Comparison of ENCODE assay signal across 12 mouse cellular contexts in the genomic region with DNA sequence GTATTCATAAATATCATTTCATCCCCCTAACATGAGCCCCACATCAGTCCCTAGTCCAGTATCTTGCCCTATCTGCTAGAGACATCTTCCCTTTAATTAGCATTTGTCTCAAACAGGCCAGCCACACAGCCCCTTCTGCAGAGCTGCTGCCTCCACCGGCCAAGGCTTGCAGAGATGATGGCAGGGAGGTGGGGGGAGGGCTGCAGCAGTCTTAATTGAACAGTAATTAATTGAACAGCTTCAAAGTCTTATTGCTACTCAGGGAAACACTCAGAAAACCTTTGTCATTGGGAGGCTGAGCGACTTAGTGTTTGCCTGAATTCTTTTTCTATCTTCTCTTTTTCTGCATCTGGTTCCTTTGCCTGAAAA. TPM values are rescaled to one million over a fixed set of nuclear protein-coding genes. Genes with fewer than 3 reads are reported as not detected.
DNase-seq lines count a peak whose midpoint lies in the region; ATAC-seq and TF ChIP-seq lines count a peak whose summit lies in the region.
"Had no signal": no experiment of that assay in that cellular context is flagged by ENCODE, and none has a peak within 500 bp of the region (broad histone marks: within the 10 kb centered on the region; RNA-seq: fewer than 3 reads in every experiment).

No protein-coding gene starts in this region.

- peak overlapping the region; percentile 56 for H3K4me2 ChIP-seq in heart, embryonic 15.5 days
- H3K4me2 ChIP-seq in forebrain, embryonic 16.5 days (ENCODE audit: low read length) = peak overlapping the region; percentile 59
- H3K4me2 ChIP-seq in liver, embryonic 13.5 days = peak overlapping the region; percentile 60; the same call in 1 of the 2 replicates

- 0 out of 2 replicates have a peak overlapping the region, but pooled peaks have one; percentile 3 for H3K27ac ChIP-seq in heart, embryonic 15.5 days
- no peak overlapping the region for H3K27ac ChIP-seq in forebrain, embryonic 16.5 days (ENCODE audit: low read length)
- no peak overlapping the region for H3K27ac ChIP-seq in liver, embryonic 13.5 days
- H3K27ac ChIP-seq: liver, embryonic 15.5 days had no signal

- H3K36me3 ChIP-seq in heart, embryonic 15.5 days = peaks cover 7% of the 10 kb centered on the region; the same call in 1 of the 2 replicates
- peaks cover 72% of the 10 kb centered on the region for H3K36me3 ChIP-seq in G1E (replicated peaks)
- H3K36me3 ChIP-seq in forebrain, embryonic 16.5 days (ENCODE audit: control insufficient read depth, insufficient read depth) = 0 out of 2 replicates have a peak, but pooled peaks cover 2% of the 10 kb centered on the region
- H3K36me3 ChIP-seq in liver, embryonic 13.5 days = peaks cover 51% of the 10 kb centered on the region

- no peak for TF ChIP-seq CTCF in G1E (IDR thresholded peaks at IDR 0.05; ENCODE audit: low read depth, low read length)

- H3K4me3 ChIP-seq in heart, embryonic 15.5 days = 0 out of 2 replicates have a peak overlapping the region, but pooled peaks have one; percentile 1
- H3K4me3 ChIP-seq in G1E (ENCODE audit: low read depth, low read length) = peak overlapping the region; percentile 59; the same call in 1 of the 2 replicates
- H3K4me3 ChIP-seq in forebrain, embryonic 16.5 days (replicated peaks; ENCODE audit: low read length) = peak overlapping the region; percentile 36
- H3K4me3 ChIP-seq in liver, embryonic 13.5 days (replicated peaks) = no peak overlapping the region; the same call in 1 of the 2 replicates
- H3K4me3 ChIP-seq: erythroblast, embryonic 14.5 days; liver, embryonic 15.5 days had no signal

- H3K9ac ChIP-seq in heart, embryonic 15.5 days = 0 out of 2 replicates have a peak overlapping the region, but pooled peaks have one; percentile 8
- H3K9ac ChIP-seq in forebrain, embryonic 16.5 days (replicated peaks; ENCODE audit: low read depth, low read length) = peak overlapping the region; percentile 39; the same call in 1 of the 2 replicates
- H3K9ac ChIP-seq in liver, embryonic 13.5 days = no peak overlapping the region
- H3K9ac ChIP-seq: liver, embryonic 15.5 days had no signal

- peaks cover 22% of the 10 kb centered on the region for H3K27me3 ChIP-seq in heart, embryonic 15.5 days
- H3K27me3 ChIP-seq in G1E (ENCODE audit: insufficient read depth, low read length) = no peaks in the 10 kb centered on the region
- H3K27me3 ChIP-seq in forebrain, embryonic 16.5 days (replicated peaks; ENCODE audit: control insufficient read depth, insufficient read depth, low read length) = peaks cover 7% of the 10 kb centered on the region
- peaks cover 27% of the 10 kb centered on the region for H3K27me3 ChIP-seq in liver, embryonic 13.5 days

- 0 out of 2 replicates have a peak, but pooled peaks cover 3% of the 10 kb centered on the region for H3K9me3 ChIP-seq in heart, embryonic 15.5 days (replicated peaks)
- H3K9me3 ChIP-seq in G1E (replicated peaks) = peaks cover 34% of the 10 kb centered on the region
- peaks cover 13% of the 10 kb centered on the region for H3K9me3 ChIP-seq in forebrain, embryonic 16.5 days (ENCODE audit: control insufficient read depth, low read length)
- H3K9me3 ChIP-seq in liver, embryonic 13.5 days (replicated peaks) = peaks cover 17% of the 10 kb centered on the region; the same call in 1 of the 2 replicates

- peaks cover 28% of the 10 kb centered on the region for H3K4me1 ChIP-seq in heart, embryonic 15.5 days (replicated peaks)
- H3K4me1 ChIP-seq in G1E (ENCODE audit: insufficient read depth, low read depth, low read length) = peaks cover 30% of the 10 kb centered on the region
- H3K4me1 ChIP-seq in forebrain, embryonic 16.5 days (replicated peaks; ENCODE audit: control insufficient read depth, insufficient read depth, low read length) = peaks cover 28% of the 10 kb centered on the region
- H3K4me1 ChIP-seq in liver, embryonic 13.5 days (replicated peaks) = peaks cover 36% of the 10 kb centered on the region

- WGBS in heart, embryonic 15.5 days = 54% methylated on average over 2 of the region's 2 CpGs
- 7% methylated on average over 2 of the region's 2 CpGs for WGBS in forebrain, embryonic 16.5 days
- WGBS in liver, embryonic 13.5 days (ENCODE audit: insufficient replicate concordance) = 39% methylated on average over 2 of the region's 2 CpGs

- ATAC-seq in heart, embryonic 15.5 days (replicated peaks; ENCODE audit: insufficient number of reproducible peaks, insufficient read depth, low FRiP score, low read depth) = no peak
- ATAC-seq in G1E (ENCODE audit: extremely low read depth, insufficient number of reproducible peaks, low FRiP score, poor library complexity, severe bottlenecking) = no peak
- no peak for ATAC-seq in forebrain, embryonic 16.5 days
- no peak for ATAC-seq in liver, embryonic 13.5 days (ENCODE audit: low read depth)
- ATAC-seq: inflammation-experienced regulatory T-cells, adult 6 months had no signal

- DNase-seq in heart, adult 9 months (ENCODE audit: low spot score in 2 of 2) = no peak
- DNase-seq in G1E (ENCODE audit: low spot score) = no peak
- no peak for DNase-seq in liver, embryonic 13.5 days
- DNase-seq in natural killer cell, adult 2 months (ENCODE audit: low spot score in 2 of 2) = no peak
- no peak for DNase-seq in thymus, adult 18-20 months
- no peak for DNase-seq in right cerebral cortex, adult 2 months (ENCODE audit: low spot score in 2 of 2)

RNA-seq across cellular contexts. Expression of a gene that starts 7.5 kb away (rescaled TPM):
- 1,401 and 1,438 TPM in 2 replicates for polyA plus RNA-seq in heart, embryonic 15.5 days (2015; fragmentation: Nextera tagmentation; extraction: Ambion mirVana)
- total RNA-seq in G1E (2014; fragmentation: Nextera tagmentation) = 1,040 and 1,097 TPM in 2 replicates
- total RNA-seq in G1E (2017) = 452 and 490 TPM in 2 replicates
- polyA plus RNA-seq in G1E (2012) = 935 and 1,094 TPM in 2 replicates
- 1,187 and 1,213 TPM in 2 replicates for polyA plus RNA-seq in forebrain, embryonic 16.5 days (2015; fragmentation: Nextera tagmentation; extraction: Ambion mirVana)
- polyA plus RNA-seq in liver, embryonic 13.5 days (2015; fragmentation: Nextera tagmentation; extraction: Ambion mirVana) = 343 and 362 TPM in 2 replicates

RNA-seq across cellular contexts. Expression of a gene that starts 54.9 kb away (rescaled TPM):
- polyA plus RNA-seq in heart, embryonic 15.5 days (2015; fragmentation: Nextera tagmentation; extraction: Ambion mirVana) = 17.1 and 32.0 TPM in 2 replicates
- total RNA-seq in G1E (2014; fragmentation: Nextera tagmentation) (not detected in 2 replicates), G1E (2017) (8.6 and 9.0 TPM in 2 replicates)
- 0.99 and 1.3 TPM in 2 replicates for polyA plus RNA-seq in G1E (2012)
- polyA plus RNA-seq in forebrain, embryonic 16.5 days (2015; fragmentation: Nextera tagmentation; extraction: Ambion mirVana) = 11.4 and 13.5 TPM in 2 replicates
- polyA plus RNA-seq in liver, embryonic 13.5 days (2015; fragmentation: Nextera tagmentation; extraction: Ambion mirVana) = 36.1 and 43.2 TPM in 2 replicates
- polyA plus RNA-seq: inflammation-experienced regulatory T-cells, adult 6 months; testis, adult 2 months had no signal
